Mouse (Mus musculus) NIH3T3 (cell line): ENCODE data around the gene Gm21962.
"Not testable (repeated sequence)": the region's sequence is repeated elsewhere in the genome, so short reads cannot be mapped to it uniquely, and the experiment has no call there.

Experiments used
- DNase-seq: peaks from one replicate; pipeline ENCODE4 v3.0.0-alpha.2; 2012; ENCODE audit warnings: low read depth

The Gm21962 gene

DNA sequence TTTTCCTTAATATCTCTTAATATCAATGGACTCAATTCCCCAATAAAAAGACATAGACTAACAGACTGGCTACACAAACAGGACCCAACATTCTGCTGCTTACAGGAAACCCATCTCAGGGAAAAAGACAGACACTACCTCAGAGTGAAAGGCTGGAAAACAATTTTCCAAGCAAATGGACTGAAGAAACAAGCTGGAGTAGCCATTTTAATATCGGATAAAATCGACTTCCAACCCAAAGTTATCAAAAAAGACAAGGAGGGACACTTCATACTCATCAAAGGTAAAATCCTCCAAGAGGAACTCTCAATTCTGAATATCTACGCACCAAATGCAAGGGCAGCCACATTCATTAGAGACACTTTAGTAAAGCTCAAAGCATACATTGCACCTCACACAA lies at the start of gene Gm21962:
TSS of gene Gm21962 (plus strand) at position 301 of the 400 bp plus-strand sequence.
- DNase-seq: not testable (repeated sequence)

DNA sequence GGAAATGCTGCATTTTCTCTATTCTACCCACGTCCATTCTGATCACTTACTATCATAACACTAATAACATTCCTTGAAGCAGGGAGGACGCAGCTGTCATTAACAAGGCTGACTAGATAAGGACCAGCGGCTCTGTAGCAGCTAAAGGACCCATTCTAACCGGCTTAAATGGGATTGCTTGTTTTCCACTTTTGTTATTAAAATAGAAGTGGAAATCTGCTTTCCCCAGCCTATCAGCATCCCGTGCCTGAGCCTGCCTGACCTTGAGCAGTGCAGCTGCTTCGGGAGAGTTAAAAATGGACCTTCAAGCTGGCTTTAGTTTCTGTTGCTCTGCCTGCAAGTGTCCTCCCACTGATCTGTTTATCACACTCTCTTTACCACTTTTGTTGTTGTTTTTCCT lies 49.2 kb upstream of the Gm21962 start:
- no peak for DNase-seq

DNA sequence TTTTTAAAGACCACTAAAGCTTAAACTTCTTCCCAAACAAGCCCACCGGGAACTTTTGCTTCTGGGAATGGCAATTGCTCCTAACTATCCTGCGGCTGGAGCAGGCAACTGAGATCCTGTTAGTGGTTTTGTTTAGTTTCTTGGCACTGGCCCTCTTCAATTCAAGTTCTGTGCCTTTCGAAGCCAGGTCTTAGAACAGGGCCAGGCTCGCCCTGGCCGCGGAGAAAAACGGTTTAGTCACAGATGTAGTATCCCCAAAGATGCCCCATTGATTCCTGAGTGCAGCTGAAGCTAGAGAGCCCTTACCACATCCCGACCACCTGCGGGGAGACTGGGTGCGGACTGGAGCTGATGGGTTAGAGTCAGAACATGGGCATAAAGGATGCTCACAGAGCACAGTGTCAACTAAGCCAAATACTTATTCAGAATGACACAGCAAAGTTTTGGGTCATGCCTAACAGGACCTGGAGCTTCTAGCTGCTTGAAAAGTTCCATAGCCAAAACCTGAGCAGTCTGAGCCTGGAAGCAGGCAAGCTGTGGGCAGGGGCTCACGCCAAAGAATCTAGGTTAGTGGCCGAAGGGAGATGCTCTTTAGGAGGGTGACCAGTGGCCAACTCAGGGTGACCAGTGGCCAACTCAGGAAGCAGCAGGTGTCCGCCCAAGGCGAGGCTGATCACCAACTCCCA lies 48.3 kb upstream of the Gm21962 start:
- no peak for DNase-seq

DNA sequence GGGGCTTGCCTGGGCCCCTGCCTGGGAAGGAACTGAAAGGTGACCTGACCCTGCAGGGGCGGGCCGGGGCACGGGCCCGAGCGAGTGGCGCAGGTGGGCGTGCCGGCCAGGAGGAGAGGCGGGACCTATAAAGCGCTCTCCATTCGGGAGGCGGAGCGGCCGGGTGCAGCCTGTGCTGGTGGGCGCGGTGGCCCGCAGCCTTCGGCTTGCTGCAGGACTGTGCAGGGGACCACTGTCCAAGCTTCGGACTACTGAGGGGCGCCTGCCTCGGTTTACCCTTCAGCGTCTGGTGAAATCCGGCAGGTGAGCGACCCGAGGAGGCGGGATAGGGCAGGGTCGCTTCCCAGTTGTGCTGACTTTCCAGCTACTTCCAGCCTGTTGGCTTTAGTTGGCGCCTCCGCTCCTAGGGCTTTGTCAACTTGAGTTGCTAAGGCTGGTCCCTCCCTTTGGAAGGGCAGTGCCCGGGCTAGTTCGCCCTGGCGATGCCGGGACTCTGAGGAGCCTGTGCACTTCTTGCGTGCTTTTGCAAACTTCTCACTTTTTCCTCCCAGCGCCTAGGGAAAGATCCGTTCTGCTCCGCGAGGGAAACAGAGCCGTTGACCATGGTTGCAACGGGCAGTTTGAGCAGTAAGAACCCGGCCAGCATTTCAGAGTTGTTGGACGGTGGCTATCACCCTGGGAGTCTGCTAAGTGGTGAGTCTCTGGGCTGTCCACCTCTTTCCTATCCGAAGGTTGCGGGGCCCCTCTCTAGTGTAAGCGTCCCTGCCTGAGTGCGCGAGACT lies 47.6 kb upstream of the Gm21962 start:
- DNase-seq: no peak

DNA sequence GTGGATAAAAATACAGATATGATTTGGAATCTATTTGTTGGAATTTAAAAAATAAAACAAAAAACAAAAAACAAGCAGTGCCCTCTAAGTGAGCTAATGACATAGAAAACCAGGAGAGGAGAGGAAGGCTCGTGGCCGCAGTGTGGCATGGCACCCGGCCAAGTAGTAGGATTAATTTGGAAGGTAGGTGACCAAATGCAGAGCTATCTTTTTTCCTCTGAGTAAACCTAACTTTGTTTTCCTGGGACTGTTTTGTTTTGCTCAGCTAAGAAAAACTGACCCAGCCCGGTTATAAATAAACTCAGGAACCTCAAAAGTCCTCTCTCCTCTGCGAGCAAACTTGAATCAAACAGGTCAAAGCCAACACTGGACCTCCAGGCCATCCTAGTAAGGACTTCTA lies 46.3 kb upstream of the Gm21962 start:
- no peak for DNase-seq

DNA sequence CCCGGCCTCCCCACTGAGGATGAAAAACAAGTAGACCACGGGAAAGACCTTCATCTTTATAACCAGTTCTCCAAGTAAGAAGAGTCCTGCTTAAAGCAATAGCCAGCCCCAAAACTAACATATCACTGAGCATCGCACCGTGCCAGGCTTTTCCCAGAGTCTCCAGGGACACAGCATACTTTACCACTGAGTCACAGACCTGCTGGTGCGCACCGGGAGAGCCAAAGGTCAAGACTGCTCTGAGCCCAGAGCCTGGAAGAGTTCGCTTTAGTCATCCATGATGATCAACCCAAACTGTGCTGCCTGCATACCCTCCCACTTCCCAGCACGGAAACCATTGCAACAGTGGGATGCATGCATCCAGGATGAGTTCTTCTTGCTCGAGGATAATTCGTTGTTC lies 37.6 kb upstream of the Gm21962 start:
- peak; percentile 36 for DNase-seq

DNA sequence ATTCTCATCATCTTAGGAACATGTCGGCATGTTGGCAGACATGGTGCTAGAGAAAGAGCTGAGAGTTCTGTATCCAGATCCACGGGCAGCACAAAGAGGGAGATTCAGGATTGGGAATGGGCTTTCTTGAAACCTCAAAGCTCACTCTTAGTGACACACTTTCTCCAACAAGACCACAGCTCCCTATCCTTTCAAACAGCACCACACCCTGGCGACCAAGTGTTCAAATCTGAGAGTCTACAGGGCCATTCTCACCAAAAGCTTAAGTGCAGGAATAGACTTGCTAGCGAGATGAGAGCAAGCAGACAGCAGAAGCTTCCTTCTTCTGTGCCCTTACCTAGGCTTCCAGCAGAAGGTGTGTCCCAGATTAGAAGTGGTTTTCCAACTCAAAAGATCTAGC lies 34.8 kb upstream of the Gm21962 start:
- DNase-seq: no peak

DNA sequence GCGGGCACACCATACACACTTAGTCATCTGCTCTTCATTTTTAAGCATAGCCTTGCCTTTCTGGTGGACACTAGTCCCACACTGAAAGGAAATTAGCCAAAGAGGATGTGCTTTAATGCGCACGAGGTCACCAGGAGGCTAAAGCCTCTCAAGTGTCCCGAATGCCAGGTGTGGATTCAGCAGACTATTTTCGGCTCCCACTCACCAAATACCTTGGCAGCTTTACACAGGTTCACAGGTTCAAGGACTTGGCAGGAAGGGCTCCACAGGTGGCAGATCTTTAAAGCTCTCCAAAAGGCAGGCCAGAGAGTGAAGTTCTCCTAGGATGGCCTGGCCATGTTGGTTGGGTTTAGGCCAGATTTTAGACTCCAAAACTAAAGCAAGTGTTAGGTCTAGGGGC lies 30.1 kb upstream of the Gm21962 start:
- DNase-seq: no peak

DNA sequence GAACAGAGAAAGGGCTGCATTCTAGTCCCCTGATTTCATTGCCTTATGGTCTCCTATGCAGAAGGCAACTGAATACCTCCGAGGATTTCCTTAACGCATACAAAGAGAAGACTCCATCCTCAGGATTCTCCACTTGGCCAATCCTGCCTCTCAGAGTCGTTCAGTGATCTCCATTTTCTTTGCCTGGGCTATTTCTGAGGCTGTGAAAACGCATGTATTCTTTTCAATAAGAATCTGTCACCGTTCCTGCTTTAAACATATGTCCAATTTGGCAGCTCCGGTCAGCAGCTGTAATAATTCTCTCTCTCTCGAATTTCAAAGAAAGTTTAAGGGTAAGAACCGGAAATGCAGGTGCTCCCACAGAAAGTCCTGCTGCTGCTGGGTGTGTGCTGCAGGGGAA lies 29.2 kb upstream of the Gm21962 start:
- no peak for DNase-seq

DNA sequence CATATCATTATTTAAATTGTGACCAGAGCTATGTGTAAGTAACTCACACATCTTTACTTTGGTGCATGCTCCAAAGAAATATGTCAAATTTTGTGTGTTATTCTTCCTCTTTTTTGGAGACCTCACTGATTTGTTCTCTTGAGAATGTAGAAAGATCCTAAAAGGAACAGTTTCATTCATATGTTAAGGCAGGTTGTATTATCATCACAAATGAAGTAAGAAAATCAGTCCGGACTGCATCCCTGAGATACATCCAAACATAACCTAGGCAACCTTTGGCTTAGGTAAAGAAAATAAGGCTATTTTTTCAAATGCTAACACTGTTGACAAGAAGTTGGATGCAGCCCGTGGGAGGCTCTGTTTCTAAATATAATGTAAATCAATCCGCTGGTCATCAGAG lies 28.8 kb upstream of the Gm21962 start:
- DNase-seq: no peak

DNA sequence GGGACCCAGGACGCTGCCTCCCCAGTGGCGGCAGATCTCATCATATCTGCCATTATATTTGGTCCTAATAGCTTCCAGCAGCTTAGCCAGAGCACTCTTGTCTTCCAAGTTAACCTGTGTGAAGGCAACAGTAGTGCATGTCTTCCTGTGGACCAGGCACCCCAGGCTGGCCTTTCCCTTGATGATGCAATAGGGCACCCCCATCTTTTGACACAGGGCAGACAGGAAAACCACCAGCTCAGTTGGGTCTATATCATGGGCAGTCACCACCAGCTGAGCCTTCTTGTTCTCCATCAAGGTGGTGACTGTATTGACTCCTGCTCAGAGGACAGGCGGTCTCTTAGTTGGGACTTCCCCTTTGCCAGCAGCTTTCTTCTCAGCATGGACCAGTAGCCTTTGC lies 27.2 kb upstream of the Gm21962 start:
- no peak for DNase-seq

DNA sequence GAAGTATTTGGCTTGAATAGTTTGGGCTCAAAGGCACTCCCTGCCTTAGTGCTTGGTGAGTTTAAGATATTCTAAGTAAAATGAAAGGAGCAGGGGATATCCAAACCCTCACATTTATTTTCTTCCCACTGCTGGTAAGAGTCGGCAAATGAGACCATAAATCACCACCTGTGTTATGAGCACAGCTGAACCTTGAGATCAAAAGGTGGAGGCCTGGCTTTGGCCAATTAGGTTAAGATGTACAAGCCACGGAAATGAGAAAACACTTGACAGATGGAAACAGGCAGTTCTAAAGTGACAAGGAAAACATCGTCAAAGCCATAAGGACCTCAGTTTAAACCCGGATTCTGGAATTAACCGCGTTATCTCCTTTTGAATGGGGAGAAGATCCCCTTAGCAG lies 26.4 kb upstream of the Gm21962 start:
- no peak for DNase-seq

DNA sequence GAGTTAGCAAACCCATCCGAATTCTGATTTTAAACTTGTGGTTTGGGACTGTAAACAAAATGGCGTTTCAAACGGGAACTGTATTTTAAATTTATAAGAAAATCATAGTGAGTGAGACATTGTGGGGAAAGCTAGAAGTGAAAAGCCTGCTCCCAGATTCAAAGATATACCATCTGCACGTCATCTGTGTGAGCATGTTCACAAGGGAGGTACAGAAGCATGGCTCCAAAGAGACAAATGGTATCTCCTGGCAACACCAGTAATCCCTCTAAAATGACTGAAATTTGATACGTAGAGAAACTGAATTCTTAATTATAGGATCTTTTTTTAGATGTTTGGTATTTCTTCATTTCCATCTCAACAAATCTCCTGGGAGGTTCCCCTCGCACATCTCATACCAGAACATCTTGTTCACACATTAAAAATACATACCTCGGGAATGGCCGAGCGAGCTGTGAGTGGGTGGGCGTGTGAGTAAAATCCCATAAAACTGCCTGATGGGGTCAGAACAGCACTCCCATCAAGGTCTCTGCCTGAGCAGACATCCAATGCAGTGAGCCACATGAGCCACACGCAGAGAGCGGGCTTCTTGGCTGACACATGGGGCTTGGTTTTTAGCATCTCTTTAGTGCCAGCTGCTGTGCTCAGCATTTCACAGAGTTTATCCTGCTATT lies 23.8 kb upstream of the Gm21962 start:
- no peak for DNase-seq

DNA sequence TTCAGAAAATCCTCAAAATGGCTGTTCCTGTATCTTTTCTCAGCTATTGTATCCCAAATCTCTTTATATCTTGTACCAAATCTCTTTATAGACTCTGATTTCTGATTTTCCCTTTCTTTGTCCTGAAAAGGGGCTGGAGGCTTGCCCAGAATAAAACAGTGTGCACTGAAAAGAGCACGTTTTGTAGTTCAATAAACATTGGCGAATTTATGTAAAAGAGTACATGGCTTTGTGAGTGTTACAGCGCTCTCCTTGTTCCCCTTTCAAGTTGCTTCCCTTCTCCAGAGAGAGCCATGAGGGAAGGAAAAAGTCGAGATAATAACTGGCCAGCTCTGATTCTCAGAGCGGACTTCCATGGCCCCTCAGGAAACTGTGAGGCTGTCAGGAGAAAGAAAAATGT lies 22.2 kb upstream of the Gm21962 start:
- no peak for DNase-seq

DNA sequence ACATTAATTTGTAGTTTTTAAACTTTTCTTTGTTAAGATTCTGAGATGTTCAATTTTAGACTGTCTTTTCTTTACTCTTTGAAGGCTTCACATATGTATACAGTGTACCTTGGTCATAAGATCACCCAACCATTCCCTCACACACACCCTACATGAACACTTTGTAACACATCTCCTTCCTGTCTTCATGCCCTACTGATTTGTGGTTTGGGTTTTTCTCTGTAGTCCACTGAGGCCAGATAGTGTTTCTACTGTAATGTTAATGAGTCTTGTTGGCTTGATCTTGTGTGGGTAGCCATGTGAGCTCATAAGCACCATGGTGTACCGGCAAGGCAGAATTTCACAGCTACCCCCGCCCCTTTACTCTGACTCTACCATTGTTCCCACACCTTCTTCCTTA lies 18.5 kb upstream of the Gm21962 start:
- DNase-seq: no peak

DNA sequence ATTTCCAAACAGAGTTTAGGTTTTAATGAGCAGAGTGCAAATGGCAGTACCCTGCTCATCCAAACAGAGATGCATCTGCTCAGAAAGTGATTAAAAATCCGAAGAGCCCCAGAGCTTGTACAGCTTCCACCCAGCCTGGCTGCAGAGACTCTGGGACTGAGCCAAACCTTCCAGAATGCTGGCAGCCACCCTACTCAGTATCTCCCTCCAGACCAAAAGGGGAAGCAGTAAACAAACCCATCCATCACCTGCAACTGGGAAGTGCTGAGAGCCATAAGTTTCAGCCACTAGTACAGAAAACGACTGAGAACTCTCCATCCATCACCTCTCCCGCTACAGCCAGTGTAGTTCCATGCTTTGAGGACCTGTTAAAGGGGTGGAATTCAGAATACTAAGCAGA lies 9.6 kb downstream of the Gm21962 start:
- peak; percentile 37 for DNase-seq

DNA sequence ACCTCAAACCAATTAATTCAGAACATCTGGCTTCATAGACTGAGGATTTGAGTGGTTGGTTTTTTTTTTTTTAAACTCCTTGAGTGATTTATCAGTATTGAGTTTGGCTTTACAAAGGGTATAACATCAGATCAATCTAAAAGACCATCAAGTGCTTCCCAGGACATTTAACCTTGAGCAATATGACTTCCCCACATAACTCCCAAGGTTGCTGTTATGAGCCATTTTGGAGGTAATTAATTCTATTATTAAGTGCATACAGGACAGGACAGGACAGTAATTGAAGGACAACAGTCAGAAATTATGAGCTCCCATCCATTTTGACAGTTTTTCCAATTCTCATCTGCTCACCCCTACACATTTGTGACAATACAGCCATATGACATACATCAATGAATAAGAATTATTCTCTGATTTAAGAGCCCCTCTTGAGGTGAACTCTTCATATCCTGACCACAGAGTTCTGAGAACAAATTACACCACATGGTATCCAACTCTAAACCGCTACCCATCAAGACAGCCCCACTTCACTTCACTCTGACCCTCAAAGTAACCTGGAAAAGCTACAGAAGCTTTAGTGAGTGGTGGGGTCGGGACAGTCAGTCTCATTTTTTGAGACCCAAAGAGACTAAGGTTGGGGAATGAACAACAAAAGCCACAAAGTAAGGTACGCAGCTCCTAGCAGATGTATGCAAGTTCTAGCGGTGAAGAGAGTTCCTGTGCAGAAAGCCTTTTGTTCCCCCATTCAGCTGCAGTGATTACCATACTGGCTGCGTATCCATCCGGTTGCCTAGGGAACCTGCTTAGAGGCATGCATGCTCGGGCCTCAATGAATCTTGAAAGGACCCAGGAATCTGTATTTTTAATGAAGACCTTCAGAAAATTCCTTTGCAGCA lies 11.8 kb downstream of the Gm21962 start:
- DNase-seq: no peak

DNA sequence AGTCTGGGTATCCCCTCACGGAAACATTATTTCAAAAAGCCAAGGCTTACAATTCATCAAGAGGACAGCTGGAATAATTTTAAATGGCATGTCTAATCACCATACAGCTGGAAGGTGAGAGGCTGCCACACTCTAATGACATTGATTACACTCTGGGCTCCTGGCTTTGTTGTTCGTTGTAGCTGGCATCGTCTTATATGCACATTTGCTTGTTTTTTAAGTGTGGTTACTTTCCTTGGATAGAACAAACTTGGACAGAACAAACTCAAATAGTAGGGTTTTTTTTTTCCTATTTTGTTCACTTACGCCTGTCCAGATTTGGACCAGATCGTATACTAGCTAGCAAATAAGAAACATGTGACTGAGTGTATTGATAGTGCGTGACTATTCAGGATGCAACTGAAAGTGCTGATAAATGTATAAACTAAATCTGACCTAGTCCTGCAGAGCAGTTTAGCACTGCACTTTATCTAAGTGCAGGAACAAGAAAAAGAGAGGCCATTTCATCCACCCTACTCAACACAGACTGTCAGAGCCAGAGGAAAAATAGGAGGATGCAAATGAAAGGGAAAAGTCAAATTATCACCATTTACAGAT lies 12.6 kb downstream of the Gm21962 start:
- no peak for DNase-seq

DNA sequence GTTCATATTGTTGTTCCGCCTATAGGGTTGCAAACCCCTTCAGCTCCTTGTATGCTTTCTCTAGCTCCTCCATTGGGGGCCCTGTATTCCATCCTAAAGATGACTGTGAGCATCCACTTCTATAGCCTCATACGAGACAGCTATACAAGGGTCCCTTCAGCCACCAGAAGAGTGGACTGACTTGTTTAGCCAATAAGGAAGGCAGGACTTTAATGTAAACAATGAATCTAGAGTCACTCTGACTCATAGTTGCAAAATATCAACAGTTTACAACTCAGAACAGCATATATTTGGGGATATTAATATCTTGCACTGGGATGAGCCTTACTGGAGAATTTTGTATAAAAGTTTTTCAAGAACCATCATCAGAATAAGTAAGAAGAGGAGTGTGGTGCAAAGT lies 15.6 kb downstream of the Gm21962 start:
- DNase-seq: no peak

DNA sequence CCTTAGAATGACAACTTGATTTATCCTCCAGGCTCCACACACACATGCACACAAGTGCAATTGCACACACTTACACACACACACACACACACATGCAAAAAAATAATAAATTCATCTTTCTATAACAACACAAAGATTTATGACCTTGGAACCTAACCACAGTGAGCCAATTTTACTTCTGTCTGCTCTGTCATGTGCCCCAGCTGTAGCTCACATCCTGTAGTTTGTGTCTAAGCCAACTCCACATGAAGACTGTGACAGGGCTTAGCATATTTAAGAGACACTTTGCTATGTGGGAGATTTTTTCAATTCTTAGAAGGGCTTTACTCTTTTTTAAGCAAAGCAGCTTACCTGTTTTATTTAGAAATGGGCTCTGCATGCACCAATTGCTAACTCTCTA lies 20.2 kb downstream of the Gm21962 start:
- no peak for DNase-seq

DNA sequence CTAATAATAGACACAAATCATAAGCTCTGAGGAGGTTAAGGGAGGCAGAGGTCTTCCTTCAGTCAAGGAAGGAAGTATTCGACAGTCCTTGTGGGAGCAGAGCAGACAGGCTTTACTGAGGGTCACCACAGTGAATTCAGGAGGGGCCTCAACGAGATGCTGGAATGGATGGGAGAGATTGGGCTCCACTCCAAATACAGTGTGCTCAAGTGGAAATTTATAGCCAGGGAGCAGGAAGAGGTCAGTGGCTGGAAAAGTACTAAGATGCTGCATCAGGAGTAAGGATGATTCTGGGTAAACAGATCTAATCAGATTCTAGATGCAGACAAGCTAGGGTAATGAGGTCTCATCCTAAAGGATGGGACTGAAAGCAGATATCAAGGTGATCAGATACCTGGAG lies 44.6 kb downstream of the Gm21962 start:
- DNase-seq: no peak
